Mouse (Mus musculus) layer of hippocampus, postnatal 36 days (tissue): Measurements from ENCODE around the gene Pcsk2. TPM values are rescaled to one million over a fixed set of nuclear protein-coding genes. Genes with fewer than 3 reads are reported as not detected.
A peak's percentile ranks its signal among the peaks of the same experiment; 100 is the strongest.

Experiments
- DNase-seq, 2 experiments: peaks; one replicate each; pipeline ENCODE4 v3.0.0; 2022
- total RNA-seq, 2 experiments: library from RNA; stranded (reverse); gene quantifications; 2 replicates each; pipeline ENCODE4 v1.2.3; 2021

The Pcsk2 gene
- total RNA-seq, 2 experiments from 2014 or later = 149 to 155 TPM

DNA sequence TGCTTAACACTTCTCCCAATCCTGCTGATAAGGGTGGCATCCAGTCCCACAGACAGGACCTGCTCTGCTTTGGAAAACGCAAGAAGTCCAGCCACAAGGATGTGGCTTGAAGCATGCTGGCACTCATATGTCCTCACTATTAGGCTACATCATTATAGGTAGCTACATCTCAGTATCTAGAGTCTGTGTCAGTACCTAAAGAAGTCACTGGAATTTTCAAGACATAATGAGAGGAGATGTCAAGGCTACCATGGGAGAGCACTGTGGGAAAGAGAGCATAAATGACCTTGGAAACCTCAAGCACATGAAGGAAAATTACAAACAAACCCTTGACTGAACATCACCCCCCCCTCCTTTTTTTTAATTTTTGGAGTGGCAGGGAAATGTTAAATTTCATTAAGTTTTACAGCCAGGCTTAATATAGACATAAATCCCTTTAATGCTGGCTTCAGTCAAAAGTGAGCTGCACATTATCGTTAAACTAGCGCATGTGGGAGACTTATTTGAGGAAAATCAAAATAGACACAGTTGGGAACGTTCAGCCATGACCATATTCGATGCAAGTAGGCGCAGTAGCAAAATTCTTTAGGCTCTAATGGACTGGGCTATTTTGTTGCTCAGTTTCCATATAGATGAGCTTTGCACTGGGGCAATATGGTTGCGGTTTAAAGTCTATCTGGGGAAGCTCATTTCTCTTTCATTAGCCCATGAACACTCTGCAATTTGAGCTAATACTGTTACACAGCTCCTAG is 193.7 kb downstream of the Pcsk2 start:
- no peak for DNase-seq

DNA sequence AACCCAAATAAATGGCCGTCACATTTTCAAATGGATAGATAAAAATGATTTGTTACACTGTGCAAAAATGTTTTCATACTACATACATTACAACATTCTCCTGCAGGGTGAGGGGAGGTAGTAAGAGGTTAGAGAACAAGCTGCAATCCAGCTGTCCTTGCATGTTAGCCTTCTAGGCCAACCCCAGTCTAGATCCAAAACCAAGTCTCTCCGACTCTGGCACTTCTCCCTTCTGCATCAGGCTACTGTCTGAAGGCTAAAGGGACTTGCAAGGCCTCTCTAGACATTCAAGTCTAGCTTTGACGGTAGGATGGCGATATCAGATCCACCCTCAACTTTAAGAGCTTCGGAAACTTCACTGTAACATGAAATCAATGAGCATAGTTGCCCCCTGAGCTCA is 196.5 kb downstream of the Pcsk2 start:
- no peak for DNase-seq

DNA sequence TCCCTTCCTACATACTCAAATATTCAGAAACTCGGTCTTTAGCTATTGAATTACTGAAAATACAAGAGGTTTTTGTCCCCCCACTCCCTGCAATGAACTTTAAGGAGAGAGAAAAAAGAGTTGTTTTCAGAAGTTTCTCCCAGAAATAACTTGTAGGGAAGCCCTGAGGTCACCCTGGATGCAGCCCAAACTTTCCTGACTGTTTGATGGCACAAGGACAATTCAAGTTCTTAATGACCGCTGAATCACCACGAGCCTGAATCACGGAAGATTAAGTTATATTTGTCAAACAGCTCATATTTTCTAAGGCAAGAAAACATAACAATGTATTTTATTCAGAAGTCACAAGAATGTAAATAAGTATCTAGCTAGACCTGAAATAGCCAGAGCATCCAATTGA is 197.1 kb downstream of the Pcsk2 start:
- no peak for DNase-seq

DNA sequence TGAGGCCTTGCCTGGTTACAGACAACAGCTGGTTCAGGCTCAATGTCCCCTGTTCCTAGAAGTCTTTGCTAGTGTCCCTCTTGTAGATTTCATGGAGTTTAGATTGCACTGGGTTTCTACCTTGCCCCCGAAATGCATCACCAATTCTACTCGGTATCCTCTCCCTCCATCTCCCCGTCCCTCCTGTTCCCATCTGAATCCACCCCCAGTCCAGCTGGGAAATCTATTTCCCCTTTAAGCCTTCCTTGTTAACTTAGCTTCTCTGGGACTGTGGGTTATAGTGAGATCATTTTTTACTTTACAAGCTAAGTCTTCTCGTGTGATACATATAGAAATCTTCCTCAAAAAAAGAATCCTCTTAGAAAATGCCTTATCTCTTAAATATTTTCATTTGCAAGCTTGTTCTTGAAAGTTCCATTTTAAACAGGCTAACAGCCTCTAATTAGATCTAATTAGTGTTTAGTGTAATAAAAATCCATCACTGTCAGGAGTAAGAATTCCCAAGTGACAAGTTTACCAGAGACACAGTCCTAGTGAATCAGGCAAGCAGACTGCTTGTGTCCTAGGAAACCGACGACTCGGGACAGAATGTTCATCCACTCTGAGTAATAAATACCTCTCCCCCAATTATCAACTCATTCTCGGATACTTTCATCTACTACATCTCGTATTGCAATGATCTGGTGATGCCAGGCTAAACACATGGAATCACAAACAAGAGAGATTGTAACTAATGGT is 206.3 kb downstream of the Pcsk2 start:
- DNase-seq = peak in 1 of 2 experiments; percentile 18

DNA sequence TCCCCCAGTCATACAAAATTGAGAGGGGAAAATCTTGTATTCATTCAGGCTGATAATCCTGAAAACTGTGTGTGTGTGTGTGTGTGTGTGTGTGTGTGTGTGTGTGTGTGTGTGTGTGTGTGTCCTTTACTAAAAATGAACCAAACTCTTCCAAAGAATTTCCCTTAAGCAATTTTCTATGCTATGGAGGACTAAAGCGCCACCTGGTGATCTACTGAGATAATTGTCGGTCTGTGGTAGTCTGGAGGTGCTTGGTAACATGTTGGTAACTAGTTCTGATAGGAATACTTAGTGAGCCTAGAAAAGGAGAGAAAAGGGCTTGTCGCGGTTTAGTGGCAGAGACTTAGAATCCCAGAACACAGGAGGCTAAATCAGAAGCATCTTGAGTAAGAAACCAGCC is 230.5 kb downstream of the Pcsk2 start:
- DNase-seq = no peak

DNA sequence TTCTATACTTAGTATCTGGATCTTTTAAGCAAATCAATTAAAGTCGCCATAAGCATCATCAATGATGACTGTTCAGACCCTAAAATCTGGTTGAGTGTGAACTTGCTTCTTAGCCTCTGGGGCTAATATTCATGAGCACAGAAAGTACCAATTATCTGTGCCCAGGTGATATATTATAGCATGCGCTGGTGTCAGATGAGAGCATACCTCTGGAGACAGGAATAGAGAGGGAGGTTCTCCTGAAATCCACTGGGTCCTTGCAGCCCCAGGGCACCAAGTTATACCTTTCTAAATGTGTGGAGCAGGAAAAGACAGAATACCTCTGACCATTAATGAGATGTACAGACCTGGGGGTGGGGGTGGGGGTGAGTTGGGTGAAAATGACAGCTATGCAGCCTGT is 234.4 kb downstream of the Pcsk2 start:
- DNase-seq = no peak

DNA sequence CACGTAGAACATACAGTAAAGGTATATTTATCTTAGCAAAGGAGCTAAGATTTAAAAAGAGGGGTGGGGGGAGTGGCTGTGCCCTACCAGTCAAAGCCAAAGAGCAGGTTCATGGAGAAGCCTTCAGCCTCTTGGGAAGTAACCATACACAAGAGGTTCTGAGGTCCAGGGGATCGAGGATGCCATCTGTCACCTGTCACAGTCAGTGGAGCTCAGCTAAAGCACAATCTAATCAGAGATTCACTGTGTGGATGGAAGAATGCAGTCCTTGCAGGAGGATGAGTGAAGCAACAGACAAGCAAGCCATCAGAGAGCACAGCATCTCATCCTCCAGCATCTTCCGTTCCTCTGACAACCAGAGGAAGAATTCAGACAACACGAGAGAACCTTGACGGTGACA is 244.0 kb downstream of the Pcsk2 start:
- DNase-seq = no peak

DNA sequence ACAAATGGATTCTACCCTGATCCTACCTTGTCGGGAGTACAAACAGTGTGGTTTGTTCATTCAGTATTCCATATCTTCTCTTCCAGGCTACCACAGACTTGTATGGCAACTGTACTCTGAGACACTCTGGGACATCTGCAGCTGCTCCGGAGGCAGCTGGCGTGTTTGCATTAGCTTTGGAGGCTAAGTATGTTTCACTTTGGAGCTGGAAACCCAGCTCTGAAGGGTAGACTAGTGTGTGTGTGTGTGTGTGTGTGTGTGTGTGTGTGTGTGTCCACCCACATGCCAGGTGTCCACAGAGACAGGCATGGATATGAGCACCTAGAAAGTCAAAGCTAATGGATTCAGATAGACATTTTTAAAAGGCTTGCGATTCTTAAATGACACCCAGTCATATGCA is 249.9 kb downstream of the Pcsk2 start:
- no peak for DNase-seq

DNA sequence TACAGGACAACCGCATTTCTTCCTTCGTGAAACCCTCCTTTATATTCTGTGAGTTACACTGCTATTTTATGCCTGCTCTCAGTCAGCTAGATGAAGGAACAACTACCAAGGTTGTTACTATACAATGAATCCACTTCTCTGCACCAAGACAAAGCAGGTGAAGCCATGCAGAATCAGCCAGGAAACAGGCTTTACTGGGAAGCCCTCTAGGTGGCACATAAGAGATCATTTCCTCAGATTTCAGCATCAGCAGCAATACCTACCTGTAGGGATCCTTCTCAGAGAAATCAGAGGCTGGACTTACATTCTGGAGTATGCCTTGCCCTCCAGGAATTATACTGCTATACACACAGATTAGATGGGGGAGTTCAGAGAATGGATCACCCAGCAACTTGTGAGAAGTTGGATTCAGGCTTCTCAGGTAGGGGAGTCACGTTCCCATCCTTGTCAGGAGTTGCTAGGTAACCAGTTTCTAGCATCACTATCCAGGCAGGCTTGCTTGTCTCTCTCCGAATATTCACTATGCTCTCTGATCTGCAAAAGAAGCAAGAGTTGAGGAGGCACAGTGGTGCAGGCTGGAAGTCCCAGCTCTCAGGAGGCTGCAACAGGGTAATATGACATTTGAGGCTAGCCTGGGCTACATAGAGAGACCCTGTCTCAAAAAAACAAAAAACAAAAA is 250.5 kb downstream of the Pcsk2 start:
- no peak for DNase-seq

DNA sequence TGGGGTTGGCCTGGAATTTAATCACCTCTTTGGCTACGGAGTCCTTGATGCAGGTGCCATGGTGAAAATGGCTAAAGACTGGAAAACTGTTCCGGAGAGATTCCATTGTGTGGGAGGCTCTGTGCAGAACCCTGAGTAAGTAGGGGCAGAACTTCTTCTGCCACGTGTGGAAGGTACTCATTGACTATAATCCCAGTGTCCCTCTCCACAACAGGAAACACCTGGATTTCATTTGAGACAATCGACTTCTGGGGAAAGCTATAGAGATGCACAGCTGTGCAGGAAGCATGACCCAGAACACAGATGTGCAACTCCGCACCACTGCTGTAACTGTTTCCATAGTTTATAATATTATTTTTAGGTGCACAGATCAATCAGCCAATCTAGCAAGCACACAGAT is 255.1 kb downstream of the Pcsk2 start:
- DNase-seq = no peak

DNA sequence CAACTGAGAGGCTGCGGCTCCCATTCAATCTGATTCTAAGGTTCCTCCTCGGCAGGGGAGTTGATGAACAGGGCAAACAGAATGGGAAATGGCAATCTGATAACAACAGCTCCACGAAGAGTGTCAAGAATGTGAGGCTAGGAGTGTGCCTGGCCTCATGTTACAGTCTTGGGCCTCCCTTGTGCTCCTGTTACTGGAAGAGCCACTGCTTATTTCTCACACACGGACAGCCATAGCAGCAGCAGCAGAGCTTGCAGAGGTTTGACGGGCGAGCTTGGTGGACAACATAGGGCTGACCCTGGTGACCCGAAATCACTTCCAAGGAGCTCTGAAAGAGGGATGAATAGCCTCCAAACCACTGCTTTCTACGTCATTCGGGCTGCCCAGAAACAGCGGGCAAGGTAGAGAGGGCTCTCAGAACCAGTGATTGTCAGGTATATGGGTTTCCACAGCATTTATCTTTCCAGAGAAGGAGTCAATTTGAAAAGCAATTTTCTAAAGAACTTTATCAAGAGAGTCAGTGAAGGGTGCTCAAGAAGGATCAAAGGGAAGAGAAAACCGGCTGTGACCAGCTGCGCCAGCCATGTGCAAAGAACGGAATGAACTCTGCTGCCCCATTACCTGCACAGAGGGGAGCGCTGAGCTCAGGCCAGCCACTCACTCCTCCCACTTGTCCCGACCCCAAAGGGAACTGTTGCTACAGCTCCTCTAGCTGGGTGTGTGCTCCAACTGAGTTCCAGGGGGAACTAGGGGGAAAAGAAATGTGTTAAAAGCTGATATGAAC is 260.4 kb downstream of the Pcsk2 start:
- no peak for DNase-seq

DNA sequence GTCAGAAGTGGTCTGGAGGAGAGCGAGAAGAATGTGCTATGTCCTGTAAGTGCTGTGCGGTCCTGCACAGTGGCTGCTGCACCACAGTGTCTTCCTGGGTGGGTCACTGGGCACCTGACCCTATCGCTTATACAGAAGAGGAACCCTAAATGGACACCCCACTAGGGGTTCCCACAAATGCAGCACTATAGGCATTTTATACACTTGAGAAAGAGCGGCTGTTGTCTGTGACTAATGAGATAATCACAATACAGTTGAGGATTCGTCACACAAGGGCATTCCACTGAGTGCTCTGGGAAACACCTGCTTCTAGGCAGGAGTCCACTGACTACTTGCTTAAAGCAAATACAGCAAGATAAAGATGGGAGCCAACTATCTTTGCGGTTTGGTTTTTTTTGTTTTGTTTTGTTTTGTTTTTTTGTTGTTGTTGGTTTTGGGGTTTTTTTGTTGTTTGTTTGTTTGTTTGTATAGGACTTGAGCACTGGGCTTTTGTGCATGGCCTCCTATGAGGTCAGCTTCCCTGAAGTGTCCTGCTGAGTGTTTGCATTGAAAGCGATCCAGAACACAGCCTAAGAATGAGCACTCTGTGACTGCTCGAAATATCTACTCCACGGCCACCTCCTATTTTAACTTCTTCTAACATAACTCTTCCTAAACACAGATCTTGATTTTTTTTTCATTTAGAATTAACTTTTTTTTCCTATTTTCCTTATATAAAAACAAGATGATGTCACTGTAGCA is 261.1 kb downstream of the Pcsk2 start:
- DNase-seq = no peak

DNA sequence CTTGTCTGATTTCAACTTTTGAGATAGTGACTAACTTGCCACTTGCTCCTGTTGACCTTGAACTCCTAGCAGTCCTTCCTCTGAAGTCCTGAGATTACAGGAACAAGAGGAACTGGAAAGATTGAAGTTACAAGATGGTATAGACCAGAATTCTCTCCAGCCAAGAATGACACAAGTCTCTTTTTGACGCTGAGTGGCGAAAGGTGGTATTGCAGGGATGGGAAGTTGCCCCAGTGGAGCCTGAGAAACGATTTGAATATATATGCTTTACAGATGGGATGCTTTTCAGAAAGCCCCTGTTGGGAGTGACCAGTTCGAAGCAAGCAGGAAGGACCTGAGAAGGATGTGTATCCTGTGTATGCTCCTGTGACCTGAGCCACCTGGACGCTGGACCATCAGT is 262.8 kb downstream of the Pcsk2 start:
- DNase-seq = no peak

DNA sequence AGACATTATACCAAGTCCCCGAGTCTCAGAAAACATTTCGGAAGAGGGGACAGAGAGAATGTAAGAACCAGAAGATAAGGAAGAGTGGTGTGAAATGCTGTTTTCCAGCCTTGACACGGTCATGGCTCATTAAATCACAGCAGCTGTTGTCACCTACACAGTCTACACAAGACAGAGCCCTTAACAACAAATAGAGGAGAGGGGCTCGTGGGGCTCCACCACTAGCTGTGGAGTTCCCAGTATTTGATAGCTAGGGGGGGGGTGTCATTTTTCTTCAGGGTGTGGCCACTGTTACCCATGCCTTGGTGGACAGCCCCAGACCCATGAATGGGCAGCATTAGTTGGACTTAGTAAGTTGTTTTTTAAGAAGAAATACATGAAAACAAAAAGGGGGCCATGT is 266.3 kb downstream of the Pcsk2 start:
- DNase-seq = no peak

DNA sequence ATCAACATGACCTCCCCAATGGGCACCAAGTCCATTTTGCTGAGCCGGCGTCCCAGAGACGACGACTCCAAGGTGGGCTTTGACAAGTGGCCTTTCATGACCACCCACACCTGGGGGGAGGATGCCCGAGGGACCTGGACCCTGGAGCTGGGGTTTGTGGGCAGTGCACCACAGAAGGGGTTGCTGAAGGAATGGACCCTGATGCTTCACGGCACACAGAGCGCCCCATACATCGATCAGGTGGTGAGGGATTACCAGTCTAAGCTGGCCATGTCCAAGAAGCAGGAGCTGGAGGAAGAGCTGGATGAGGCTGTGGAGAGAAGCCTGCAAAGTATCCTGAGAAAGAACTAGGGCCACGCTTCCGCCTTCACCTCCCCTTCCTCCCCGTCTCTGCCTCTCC is 267.5 kb downstream of the Pcsk2 start:
- DNase-seq = no peak

DNA sequence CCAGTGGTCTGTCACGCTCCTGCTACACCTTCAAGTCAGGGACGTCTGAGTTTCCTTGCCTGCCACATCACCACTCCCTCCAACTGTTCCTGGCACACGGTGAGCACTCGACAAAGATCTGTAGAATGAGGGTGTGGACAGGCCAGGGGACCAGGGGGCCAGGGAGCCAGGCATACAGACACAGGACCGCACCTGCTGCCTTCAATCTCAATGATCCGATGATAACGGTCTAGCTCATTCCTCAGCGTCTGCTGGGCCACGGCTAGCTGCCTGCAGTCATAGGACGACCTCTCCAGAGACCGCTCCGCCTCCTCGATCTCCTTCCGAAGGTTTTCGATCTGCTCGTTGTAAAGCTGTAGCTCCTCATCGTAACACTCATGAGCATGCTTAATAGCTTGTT is 285.7 kb downstream of the Pcsk2 start:
- no peak for DNase-seq

DNA sequence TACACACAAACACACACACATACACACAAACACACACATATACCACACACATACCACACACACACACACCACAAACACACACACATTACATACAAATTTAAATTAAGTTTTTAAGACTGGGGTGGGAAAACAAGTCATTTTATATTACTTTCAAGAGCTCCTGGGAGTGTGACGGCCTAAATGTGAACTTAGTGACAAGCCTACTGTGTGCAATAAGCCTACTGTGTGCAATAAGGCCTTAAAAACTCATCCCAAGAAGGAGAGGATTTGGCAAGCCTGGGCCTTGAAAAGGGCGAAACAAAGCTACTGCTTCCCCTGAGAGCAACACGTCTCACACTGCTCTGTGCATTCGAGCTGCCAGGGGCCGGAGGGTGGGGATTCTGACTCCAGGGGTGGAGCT is 286.8 kb downstream of the Pcsk2 start:
- DNase-seq = no peak

DNA sequence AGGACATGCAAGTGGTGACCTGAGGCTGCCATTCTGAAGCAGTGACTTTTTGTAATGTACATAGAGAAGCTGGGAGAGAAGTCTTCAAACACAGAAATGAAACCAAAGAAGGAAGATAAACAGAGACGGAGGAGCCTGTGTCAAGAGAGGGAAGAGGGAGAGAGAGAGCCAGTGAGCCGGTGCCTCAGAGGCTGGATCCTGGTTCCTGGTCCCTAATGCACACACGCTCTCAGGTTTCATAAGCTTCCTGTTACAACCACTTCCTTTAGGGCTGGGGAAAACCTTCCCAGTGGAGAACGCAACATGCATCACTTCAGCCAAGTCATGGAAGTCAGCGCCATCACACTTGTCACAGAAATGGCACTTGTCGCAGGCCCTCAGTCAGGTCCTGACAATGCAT is 288.1 kb downstream of the Pcsk2 start:
- DNase-seq = no peak

DNA sequence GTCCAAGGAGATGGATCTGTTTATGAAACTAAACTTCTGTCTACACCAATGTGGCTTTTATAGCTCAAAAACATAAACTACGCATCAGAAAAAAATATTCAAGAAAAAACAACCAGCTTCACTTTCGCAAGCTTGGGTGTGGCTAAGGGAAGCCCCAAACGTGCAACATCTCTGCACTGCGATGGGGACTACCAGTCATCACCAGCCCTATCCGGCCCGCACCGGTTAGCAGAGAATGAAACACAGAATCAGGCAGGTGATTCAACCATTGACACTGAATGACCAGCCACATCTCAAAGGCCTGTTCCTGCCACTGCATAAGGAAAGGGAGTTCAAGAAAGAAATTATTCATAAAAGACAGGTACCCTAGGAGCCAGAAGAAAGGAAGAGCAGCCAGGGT is 289.9 kb downstream of the Pcsk2 start:
- DNase-seq = no peak

DNA sequence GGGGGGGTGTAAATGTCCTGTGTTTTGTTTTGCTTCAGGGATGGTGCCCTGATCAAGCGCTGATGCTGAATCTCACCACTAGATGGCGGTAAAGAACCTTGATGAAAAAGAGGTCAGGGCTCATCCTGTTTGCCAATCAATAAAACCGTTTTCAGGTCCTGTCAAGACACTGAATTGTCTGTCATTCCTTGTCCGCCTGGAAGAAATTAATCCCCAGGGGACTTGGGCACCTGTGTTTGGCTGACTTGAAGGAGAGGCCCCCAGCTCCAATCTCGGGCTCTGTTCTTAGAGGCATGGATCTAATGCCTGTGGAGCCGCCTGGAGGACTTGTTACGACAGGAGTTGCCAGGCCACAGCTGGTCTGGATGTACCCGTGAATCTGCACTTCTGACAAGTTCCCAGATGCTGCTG is 291.3 kb downstream of the Pcsk2 start:
- peak; percentile 64 to 75 for DNase-seq

DNA sequence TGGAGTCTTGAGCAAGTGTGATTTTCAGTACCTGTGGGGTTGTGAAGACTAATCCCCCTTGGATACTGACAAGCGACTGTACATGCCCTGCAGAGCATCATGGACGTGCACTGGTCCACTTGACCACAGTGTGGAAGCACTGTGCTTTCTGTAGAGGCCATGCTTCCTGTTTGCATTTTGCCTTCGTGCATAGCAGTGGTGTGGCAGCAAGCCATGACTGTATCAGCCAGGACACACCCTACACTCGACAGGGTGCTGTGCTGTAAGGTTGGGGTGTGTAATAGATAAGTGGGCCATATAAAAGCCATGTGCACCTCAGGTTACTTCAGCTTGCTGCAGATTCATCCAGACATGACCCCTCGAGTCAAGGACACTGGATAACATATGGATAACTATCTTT is 292.7 kb downstream of the Pcsk2 start:
- no peak for DNase-seq

DNA sequence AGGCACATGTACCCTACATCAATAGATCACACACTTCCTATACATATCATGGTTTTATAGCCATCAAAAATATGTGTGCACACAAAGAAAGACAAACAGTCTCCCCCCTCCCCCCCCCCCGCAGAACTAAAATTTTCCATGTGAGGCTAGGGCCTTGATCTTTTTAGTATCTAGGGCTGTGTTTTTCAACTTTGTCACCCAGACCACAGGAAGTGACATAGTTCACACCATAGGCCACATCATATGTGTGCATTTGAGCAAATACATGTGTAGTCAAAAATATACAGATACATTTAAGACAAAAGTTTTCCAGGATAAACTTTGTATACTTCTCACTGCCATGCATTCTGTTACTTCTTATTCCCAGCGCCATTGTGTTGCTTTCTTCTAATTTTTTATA is 293.5 kb downstream of the Pcsk2 start:
- DNase-seq = no peak
